Mouse (Mus musculus): ENCODE results near the gene Fes. TPM values are rescaled to one million over a fixed set of nuclear protein-coding genes. Genes with fewer than 3 reads are reported as not detected.
A peak's percentile ranks its signal among the peaks of the same experiment; 100 is the strongest.

The Fes gene
- total and polyA plus RNA-seq, 3 experiments, result 1.5 to 5.4 (median 4.9) TPM

- ATAC-seq (ENCODE audit: extremely low read depth, insufficient number of reproducible peaks, low FRiP score, poor library complexity, severe bottlenecking), result no peak
- Histone ChIP-seq H3K36me3 (replicated peaks) (peaks cover 87% of the 10 kb centered on the region), H3K4me3 (ENCODE audit: low read depth, low read length) (no peak overlapping the region), H3K27me3 (ENCODE audit: insufficient read depth, low read length) (no peaks in the 10 kb centered on the region), H3K9me3 (replicated peaks) (no peaks in the 10 kb centered on the region), H3K4me1 (ENCODE audit: insufficient read depth, low read depth, low read length) (peaks cover 17% of the 10 kb centered on the region)
- DNase-seq (ENCODE audit: low spot score), result no peak
- TF ChIP-seq TAL1 (conservative IDR thresholded peaks at IDR 0.05; ENCODE audit: low read depth, low read length) (no peak), GATA1 (IDR thresholded peaks at IDR 0.05; ENCODE audit: borderline replicate concordance, low read length) (no peak), CTCF (IDR thresholded peaks at IDR 0.05; ENCODE audit: low read depth, low read length) (no peak), POLR2AphosphoS5 (IDR thresholded peaks at IDR 0.05; ENCODE audit: insufficient replicate concordance, low read depth, low read length) (no peak), GATA2 (IDR thresholded peaks at IDR 0.05; ENCODE audit: borderline replicate concordance, low read depth, low read length) (no peak)
Observed at GRCm38 (mm10) chr7:80352920-80353319, 34.8 kb downstream of the Fes start.

DNA sequence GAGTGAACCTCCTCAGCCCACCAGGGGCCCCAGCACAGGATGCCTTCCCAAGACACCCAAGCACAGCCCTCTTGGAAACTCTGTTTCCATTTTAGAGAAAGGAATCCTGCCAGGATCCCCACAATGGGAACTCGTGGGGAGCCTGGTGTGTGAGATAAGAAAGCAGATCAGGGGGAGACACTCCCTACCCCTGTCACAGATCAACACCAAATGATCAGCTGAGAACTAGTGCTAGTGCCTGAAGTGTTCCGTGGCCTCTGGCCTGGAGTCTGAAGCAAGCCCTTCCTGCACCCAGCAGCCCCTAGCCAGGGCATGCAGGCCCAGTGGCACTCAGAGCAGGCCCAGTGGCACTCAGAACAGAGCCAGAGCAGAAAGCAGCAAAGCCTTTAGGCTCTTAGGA is 36.9 kb downstream of the Fes start:
- DNase-seq (ENCODE audit: low spot score) (no peak), ATAC-seq (ENCODE audit: extremely low read depth, insufficient number of reproducible peaks, low FRiP score, poor library complexity, severe bottlenecking) (no peak)
- peaks cover 34% of the 10 kb centered on the region for H3K4me1 ChIP-seq (ENCODE audit: insufficient read depth, low read depth, low read length)
- H3K4me3 ChIP-seq (ENCODE audit: low read depth, low read length), result no peak overlapping the region
- H3K9me3 ChIP-seq (replicated peaks), result no peaks in the 10 kb centered on the region
- H3K36me3 ChIP-seq (replicated peaks), result peaks cover 82% of the 10 kb centered on the region
- TF ChIP-seq GATA2 (IDR thresholded peaks at IDR 0.05; ENCODE audit: borderline replicate concordance, low read depth, low read length) (no peak), TAL1 (conservative IDR thresholded peaks at IDR 0.05; ENCODE audit: low read depth, low read length) (no peak; the same call in 1 of the 2 replicates), GATA1 (IDR thresholded peaks at IDR 0.05; ENCODE audit: borderline replicate concordance, low read length) (no peak), POLR2AphosphoS5 (IDR thresholded peaks at IDR 0.05; ENCODE audit: insufficient replicate concordance, low read depth, low read length) (no peak), CTCF (IDR thresholded peaks at IDR 0.05; ENCODE audit: low read depth, low read length) (no peak)
- no peaks in the 10 kb centered on the region for H3K27me3 ChIP-seq (ENCODE audit: insufficient read depth, low read length)

DNA sequence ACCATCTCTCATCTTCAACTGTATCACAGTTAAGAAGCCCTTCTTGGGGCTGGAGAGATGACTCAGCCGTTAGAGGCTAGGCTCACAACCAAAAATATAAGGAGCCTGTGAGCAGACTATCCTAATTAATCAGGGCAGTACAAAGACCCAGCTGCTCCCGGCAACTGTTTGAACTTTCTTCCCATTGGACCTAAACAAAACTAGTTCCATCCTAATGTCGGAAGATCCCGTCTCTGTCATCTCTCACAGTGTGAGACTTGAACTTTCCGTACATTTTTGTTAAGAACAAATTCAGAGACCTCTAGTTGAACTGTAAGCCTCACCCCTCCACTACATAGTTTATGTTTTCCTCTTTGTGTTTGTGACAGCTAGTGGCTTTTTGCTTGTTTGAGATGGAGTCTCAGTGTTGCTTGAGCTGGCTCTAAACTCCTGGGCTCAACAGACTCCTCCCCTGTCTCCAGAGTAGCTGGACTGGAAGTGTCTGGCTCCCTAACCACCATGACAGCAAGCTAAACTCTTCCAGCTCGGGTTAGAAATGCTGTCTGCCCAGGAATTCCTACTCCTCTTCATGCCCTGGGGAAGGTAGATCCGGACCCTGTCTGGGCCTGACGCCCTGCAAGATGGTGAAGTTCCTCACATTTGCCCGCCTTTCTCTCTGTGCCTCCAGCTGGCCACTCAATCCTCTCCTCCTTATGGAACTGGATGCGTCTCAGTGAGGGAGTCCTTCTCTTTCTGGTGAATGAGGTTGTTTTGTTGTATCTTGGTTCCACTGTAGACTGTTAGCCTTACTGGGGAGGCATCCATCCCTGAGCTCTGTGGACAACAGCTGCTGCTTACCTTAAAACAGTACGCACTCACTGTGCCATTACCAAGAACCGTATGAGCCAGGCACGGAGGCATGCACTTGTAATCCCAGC is 39.8 kb downstream of the Fes start:
- no peaks in the 10 kb centered on the region for H3K27me3 ChIP-seq (ENCODE audit: insufficient read depth, low read length)
- no peaks in the 10 kb centered on the region for H3K9me3 ChIP-seq (replicated peaks)
- TF ChIP-seq POLR2AphosphoS5 (IDR thresholded peaks at IDR 0.05; ENCODE audit: insufficient replicate concordance, low read depth, low read length) (no peak), GATA1 (IDR thresholded peaks at IDR 0.05; ENCODE audit: borderline replicate concordance, low read length) (no peak), GATA2 (IDR thresholded peaks at IDR 0.05; ENCODE audit: borderline replicate concordance, low read depth, low read length) (no peak), TAL1 (conservative IDR thresholded peaks at IDR 0.05; ENCODE audit: low read depth, low read length) (no peak), CTCF (IDR thresholded peaks at IDR 0.05; ENCODE audit: low read depth, low read length) (no peak)
- H3K4me1 ChIP-seq (ENCODE audit: insufficient read depth, low read depth, low read length), result peaks cover 45% of the 10 kb centered on the region
- peaks cover 67% of the 10 kb centered on the region for H3K36me3 ChIP-seq (replicated peaks)
- no peak overlapping the region for H3K4me3 ChIP-seq (ENCODE audit: low read depth, low read length)
- DNase-seq (ENCODE audit: low spot score), result no peak
- ATAC-seq (ENCODE audit: extremely low read depth, insufficient number of reproducible peaks, low FRiP score, poor library complexity, severe bottlenecking), result no peak

GRCm38 (mm10) chr7:80346830-80347229 is 40.9 kb downstream of the Fes start:
- no peak for ATAC-seq (ENCODE audit: extremely low read depth, insufficient number of reproducible peaks, low FRiP score, poor library complexity, severe bottlenecking)
- peaks cover 56% of the 10 kb centered on the region for H3K36me3 ChIP-seq (replicated peaks)

GRCm38 (mm10) chr7:80346173-80346572 is 41.6 kb downstream of the Fes start:
- TF ChIP-seq GATA1 (IDR thresholded peaks at IDR 0.05; ENCODE audit: borderline replicate concordance, low read length) (no peak), TAL1 (conservative IDR thresholded peaks at IDR 0.05; ENCODE audit: low read depth, low read length) (no peak), CTCF (IDR thresholded peaks at IDR 0.05; ENCODE audit: low read depth, low read length) (no peak), POLR2AphosphoS5 (IDR thresholded peaks at IDR 0.05; ENCODE audit: insufficient replicate concordance, low read depth, low read length) (no peak), GATA2 (IDR thresholded peaks at IDR 0.05; ENCODE audit: borderline replicate concordance, low read depth, low read length) (no peak)
- Histone ChIP-seq H3K27me3 (ENCODE audit: insufficient read depth, low read length) (no peaks in the 10 kb centered on the region), H3K36me3 (replicated peaks) (peaks cover 51% of the 10 kb centered on the region), H3K4me3 (ENCODE audit: low read depth, low read length) (no peak overlapping the region), H3K4me1 (ENCODE audit: insufficient read depth, low read depth, low read length) (peaks cover 56% of the 10 kb centered on the region), H3K9me3 (replicated peaks) (no peaks in the 10 kb centered on the region)
- ATAC-seq (ENCODE audit: extremely low read depth, insufficient number of reproducible peaks, low FRiP score, poor library complexity, severe bottlenecking) (no peak), DNase-seq (ENCODE audit: low spot score) (no peak)

More at GRCm38 (mm10) chr7:80346830-80347229, 40.9 kb downstream of the Fes start:
- H3K9me3 ChIP-seq (replicated peaks), result no peaks in the 10 kb centered on the region
- DNase-seq (ENCODE audit: low spot score), result no peak
- TF ChIP-seq TAL1 (conservative IDR thresholded peaks at IDR 0.05; ENCODE audit: low read depth, low read length) (no peak), CTCF (IDR thresholded peaks at IDR 0.05; ENCODE audit: low read depth, low read length) (no peak), GATA1 (IDR thresholded peaks at IDR 0.05; ENCODE audit: borderline replicate concordance, low read length) (no peak), GATA2 (IDR thresholded peaks at IDR 0.05; ENCODE audit: borderline replicate concordance, low read depth, low read length) (no peak), POLR2AphosphoS5 (IDR thresholded peaks at IDR 0.05; ENCODE audit: insufficient replicate concordance, low read depth, low read length) (no peak)
- peaks cover 55% of the 10 kb centered on the region for H3K4me1 ChIP-seq (ENCODE audit: insufficient read depth, low read depth, low read length)
- H3K27me3 ChIP-seq (ENCODE audit: insufficient read depth, low read length), result no peaks in the 10 kb centered on the region
- no peak overlapping the region for H3K4me3 ChIP-seq (ENCODE audit: low read depth, low read length)

- no peak for ATAC-seq (ENCODE audit: extremely low read depth, insufficient number of reproducible peaks, low FRiP score, poor library complexity, severe bottlenecking)
- no peaks in the 10 kb centered on the region for H3K9me3 ChIP-seq (replicated peaks)
- DNase-seq (ENCODE audit: low spot score), result peak; percentile 23
- H3K4me3 ChIP-seq (ENCODE audit: low read depth, low read length), result peak overlapping the region; percentile 78
- peaks cover 34% of the 10 kb centered on the region for H3K36me3 ChIP-seq (replicated peaks)
- TF ChIP-seq GATA2 (IDR thresholded peaks at IDR 0.05; ENCODE audit: borderline replicate concordance, low read depth, low read length) (no peak), POLR2AphosphoS5 (IDR thresholded peaks at IDR 0.05; ENCODE audit: insufficient replicate concordance, low read depth, low read length) (no peak), CTCF (IDR thresholded peaks at IDR 0.05; ENCODE audit: low read depth, low read length) (no peak), TAL1 (conservative IDR thresholded peaks at IDR 0.05; ENCODE audit: low read depth, low read length) (no peak), GATA1 (IDR thresholded peaks at IDR 0.05; ENCODE audit: borderline replicate concordance, low read length) (no peak)
- H3K27me3 ChIP-seq (ENCODE audit: insufficient read depth, low read length), result no peaks in the 10 kb centered on the region
- H3K4me1 ChIP-seq (ENCODE audit: insufficient read depth, low read depth, low read length), result peaks cover 71% of the 10 kb centered on the region
Observed at GRCm38 (mm10) chr7:80343270-80344018, 44.3 kb downstream of the Fes start.
